Mouse (Mus musculus) heart, postnatal 4 days (tissue): ENCODE measurements at regions not wholly inside any gene's neighbourhood (a gene's known extent, or its start where the extent isn't known, plus 50 kb on each side); places are given as distances from the start of the nearest gene placed in this dataset.

ENCODE experiments used
- DNase-seq: peaks from one replicate; pipeline ENCODE4 v3.0.0; 2021

GRCm38 (mm10) chr8:26690178-26690735 lies 286.9 kb upstream of the Zfp703 start:
- DNase-seq = peak; percentile 9

- DNase-seq = no peak
Measured at GRCm38 (mm10) chr8:26697579-26698084, 279.5 kb upstream of the Zfp703 start.

GRCm38 (mm10) chr8:26698580-26698979 lies 278.5 kb upstream of the Zfp703 start:
- DNase-seq = peak; percentile 8

GRCm38 (mm10) chr8:26706048-26706767 lies 270.9 kb upstream of the Zfp703 start:
- DNase-seq = no peak

- no peak for DNase-seq
Measured at GRCm38 (mm10) chr8:26706768-26707156, 270.4 kb upstream of the Zfp703 start.

- peak; percentile 74 for DNase-seq
Measured at GRCm38 (mm10) chr8:26713836-26714235, 263.3 kb upstream of the Zfp703 start.

- no peak for DNase-seq
Measured at GRCm38 (mm10) chr8:26714714-26715113, 262.4 kb upstream of the Zfp703 start.

- DNase-seq = no peak
Measured at GRCm38 (mm10) chr8:26718409-26719355, 258.4 kb upstream of the Zfp703 start.

GRCm38 (mm10) chr8:26722766-26723165 lies 254.4 kb upstream of the Zfp703 start:
- DNase-seq = no peak

- DNase-seq = no peak
Measured at GRCm38 (mm10) chr8:26724628-26725027, 252.5 kb upstream of the Zfp703 start.

- no peak for DNase-seq
Measured at GRCm38 (mm10) chr8:26725521-26725920, 251.6 kb upstream of the Zfp703 start.

- DNase-seq = no peak
Measured at GRCm38 (mm10) chr8:26729351-26729750, 247.8 kb upstream of the Zfp703 start.

GRCm38 (mm10) chr8:26731111-26731510 lies 246.0 kb upstream of the Zfp703 start:
- DNase-seq = no peak

- no peak for DNase-seq
Measured at GRCm38 (mm10) chr8:26744424-26744823, 232.7 kb upstream of the Zfp703 start.

GRCm38 (mm10) chr8:26746811-26747210 lies 230.3 kb upstream of the Zfp703 start:
- no peak for DNase-seq

GRCm38 (mm10) chr8:26747241-26747972 lies 229.7 kb upstream of the Zfp703 start:
- no peak for DNase-seq

GRCm38 (mm10) chr8:26748161-26748971 lies 228.8 kb upstream of the Zfp703 start:
- no peak for DNase-seq

GRCm38 (mm10) chr8:26748972-26749291 lies 228.2 kb upstream of the Zfp703 start:
- no peak for DNase-seq

- no peak for DNase-seq
Measured at GRCm38 (mm10) chr8:26750120-26750519, 227.0 kb upstream of the Zfp703 start.

GRCm38 (mm10) chr8:26751651-26752050 lies 225.5 kb upstream of the Zfp703 start:
- DNase-seq = no peak

GRCm38 (mm10) chr8:26756452-26756851 lies 220.7 kb upstream of the Zfp703 start:
- DNase-seq = no peak

GRCm38 (mm10) chr8:26760726-26761125 lies 216.4 kb upstream of the Zfp703 start:
- DNase-seq = no peak
